Mouse (Mus musculus) brown adipose tissue, adult 24 weeks (tissue): ENCODE results near the gene Dchs2. TPM values are rescaled to one million over a fixed set of nuclear protein-coding genes. Genes with fewer than 3 reads are reported as not detected.

Experiments
- H3K27ac ChIP-seq: fragments of 200-500 bp; replicated peaks from 2 replicates; pipeline ENCODE4 v1.5.1; 2012; ENCODE audit warnings: low read depth, mild to moderate bottlenecking, low read length
- H3K4me1 ChIP-seq: fragments of 200-500 bp; 2 replicates; pipeline ENCODE4 v1.6.1; 2012; ENCODE audit warnings: low read length, mixed read lengths; ENCODE audit not compliant: control insufficient read depth, insufficient read depth, insufficient read length
- H3K4me3 ChIP-seq: fragments of 200-500 bp; 2 replicates; pipeline ENCODE4 v1.5.1; 2012; ENCODE audit warnings: low read depth, mild to moderate bottlenecking, low read length, moderate library complexity; ENCODE audit not compliant: insufficient read depth
- polyA plus RNA-seq: library from polyadenylated mRNA; stranded (reverse); fragments of >200 nt; gene quantifications from 2 replicates; pipeline ENCODE4 v1.2.4, GENCODE M21; 2012; ENCODE audit not compliant: missing spikeins, insufficient read depth, insufficient read length

Dchs2 gene
- polyA plus RNA-seq, 1 experiment, result 0.12 TPM

- H3K27ac ChIP-seq, result no peak overlapping the region; the same call in 1 of the 2 replicates
- no peak overlapping the region for H3K4me3 ChIP-seq
- peaks cover 4% of the 10 kb centered on the region; the same call in 1 of the 2 replicates for H3K4me1 ChIP-seq
These were observed 73.7 kb downstream of the Dchs2 start for GRCm38 (mm10) chr3:83201286-83201980.

GRCm38 (mm10) chr3:83205073-83205668 is 77.4 kb downstream of the Dchs2 start:
- H3K4me1 ChIP-seq, result peaks cover 4% of the 10 kb centered on the region; the same call in 1 of the 2 replicates
- H3K4me3 ChIP-seq, result no peak overlapping the region
- H3K27ac ChIP-seq, result no peak overlapping the region

- H3K27ac ChIP-seq, result no peak overlapping the region
- no peak overlapping the region for H3K4me3 ChIP-seq
- H3K4me1 ChIP-seq, result no peaks in the 10 kb centered on the region; the same call in 1 of the 2 replicates
These were observed 81.9 kb downstream of the Dchs2 start for GRCm38 (mm10) chr3:83209646-83210045.

DNA sequence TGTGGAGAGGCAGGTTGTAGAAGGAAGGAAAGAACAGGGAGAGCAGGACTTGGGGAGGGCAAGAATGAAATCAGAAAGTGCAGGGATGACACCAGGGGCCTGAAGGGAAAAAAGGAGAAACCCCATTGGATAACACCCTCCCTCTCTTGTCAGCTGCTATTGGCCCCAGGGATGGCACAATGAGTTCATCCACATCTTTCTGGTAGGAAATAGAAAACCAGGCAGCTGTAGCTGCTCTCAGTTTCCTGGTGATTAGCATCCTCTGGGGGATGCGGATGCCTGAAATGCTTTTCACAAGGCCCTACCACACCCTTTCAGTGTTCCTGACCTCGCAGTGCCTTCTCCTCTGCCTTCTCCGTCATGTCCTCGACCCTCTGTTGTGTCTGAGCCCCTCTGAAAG is 82.5 kb downstream of the Dchs2 start:
- H3K4me3 ChIP-seq, result no peak overlapping the region
- no peak overlapping the region; the same call in 1 of the 2 replicates for H3K27ac ChIP-seq

DNA sequence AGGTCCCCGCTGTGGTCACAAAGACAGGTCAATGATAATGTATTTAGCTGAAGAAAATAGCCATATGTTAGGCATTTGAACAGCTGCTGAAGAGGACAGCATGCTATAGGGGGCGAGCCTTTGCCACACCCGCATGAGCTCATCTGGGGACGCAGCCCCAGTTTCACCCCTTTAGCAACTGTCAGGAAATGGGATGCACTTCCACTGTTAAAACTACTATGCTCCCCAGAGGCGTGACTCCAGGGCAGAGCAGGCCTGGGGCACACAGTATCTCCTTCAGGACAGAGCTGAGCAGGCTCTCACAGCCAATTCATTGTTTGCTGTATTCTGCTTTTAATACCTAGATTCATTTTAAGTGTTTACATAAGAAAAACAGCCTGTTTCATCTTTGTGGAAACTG is 84.2 kb downstream of the Dchs2 start:
- no peaks in the 10 kb centered on the region; the same call in 1 of the 2 replicates for H3K4me1 ChIP-seq
- no peak overlapping the region for H3K27ac ChIP-seq
- no peak overlapping the region for H3K4me3 ChIP-seq

More for the DNA sequence above, 82.5 kb downstream of the Dchs2 start:
- H3K4me1 ChIP-seq, result no peaks in the 10 kb centered on the region; the same call in 1 of the 2 replicates

- no peaks in the 10 kb centered on the region; the same call in 1 of the 2 replicates for H3K4me1 ChIP-seq
- H3K27ac ChIP-seq, result no peak overlapping the region
- no peak overlapping the region for H3K4me3 ChIP-seq
These were observed 84.8 kb downstream of the Dchs2 start for GRCm38 (mm10) chr3:83212578-83212977.

GRCm38 (mm10) chr3:83218059-83218458 is 90.3 kb downstream of the Dchs2 start:
- Histone ChIP-seq H3K4me1 (no peaks in the 10 kb centered on the region; the same call in 1 of the 2 replicates), H3K27ac (no peak overlapping the region), H3K4me3 (no peak overlapping the region)

DNA sequence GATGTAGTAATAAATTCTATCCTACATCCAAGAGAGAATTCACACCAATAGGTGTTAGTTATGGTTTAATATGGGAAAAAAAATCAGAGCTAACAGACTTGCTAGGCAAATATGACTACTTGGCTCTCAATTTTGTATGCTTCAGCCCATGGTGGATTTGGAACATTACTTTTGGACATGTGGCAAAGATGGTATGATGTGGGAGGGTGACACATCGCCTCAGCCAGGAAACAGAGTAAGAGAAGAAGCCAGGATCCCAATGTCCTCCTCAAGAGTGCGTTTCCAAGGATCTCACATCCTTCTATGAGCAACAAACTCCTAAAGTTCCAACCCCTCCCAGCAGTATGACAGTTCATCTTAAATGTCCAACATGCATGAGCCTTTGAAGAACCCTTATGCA is 92.4 kb downstream of the Dchs2 start:
- no peak overlapping the region for H3K4me3 ChIP-seq
- H3K4me1 ChIP-seq, result no peaks in the 10 kb centered on the region
- no peak overlapping the region for H3K27ac ChIP-seq

- Histone ChIP-seq H3K27ac (no peak overlapping the region), H3K4me1 (no peaks in the 10 kb centered on the region), H3K4me3 (no peak overlapping the region)
These were observed 94.4 kb downstream of the Dchs2 start for GRCm38 (mm10) chr3:83222125-83222524.

DNA sequence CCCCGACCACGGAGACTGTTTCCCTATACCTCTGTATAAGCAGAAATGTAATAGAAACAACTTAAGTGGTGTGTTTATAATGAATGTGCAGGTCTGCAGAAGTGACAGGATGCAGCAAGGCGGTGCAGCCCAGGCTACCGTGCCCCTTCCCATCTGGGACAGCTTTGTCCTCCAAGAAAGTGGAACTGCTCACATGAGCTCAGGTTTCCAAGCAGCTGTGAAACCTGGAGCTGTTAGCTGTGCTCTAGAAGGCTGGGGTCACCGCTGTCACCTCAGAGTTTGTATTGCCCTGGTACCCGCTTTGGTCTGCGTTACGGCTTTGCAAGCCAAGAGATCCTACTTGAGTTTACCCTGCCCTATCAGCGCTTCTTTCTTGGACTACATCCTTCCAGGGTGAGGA is 100.6 kb downstream of the Dchs2 start:
- no peaks in the 10 kb centered on the region for H3K4me1 ChIP-seq
- no peak overlapping the region for H3K27ac ChIP-seq
- no peak overlapping the region for H3K4me3 ChIP-seq

GRCm38 (mm10) chr3:83230326-83230725 is 102.6 kb downstream of the Dchs2 start:
- no peak overlapping the region for H3K27ac ChIP-seq
- no peak overlapping the region for H3K4me3 ChIP-seq
- no peaks in the 10 kb centered on the region for H3K4me1 ChIP-seq

DNA sequence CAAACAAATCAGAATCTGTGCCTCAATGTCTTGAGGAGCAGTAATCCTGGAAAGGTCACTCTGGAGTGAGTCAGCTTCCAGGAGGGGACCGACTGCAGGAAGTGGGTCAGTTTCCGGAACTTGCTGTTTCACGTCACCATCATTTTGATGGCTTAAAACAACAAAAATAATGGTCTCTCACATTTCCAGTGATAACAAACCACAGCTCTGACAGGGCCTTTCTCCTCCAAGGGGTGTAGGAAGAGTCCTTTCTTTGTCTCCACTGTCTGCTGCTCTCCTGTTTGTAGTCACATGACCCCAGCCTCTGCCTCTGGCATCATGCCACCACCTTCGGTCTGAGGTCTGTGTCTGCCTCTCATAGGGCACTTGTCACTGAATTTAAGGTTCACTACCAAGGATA is 106.7 kb downstream of the Dchs2 start:
- Histone ChIP-seq H3K4me1 (no peaks in the 10 kb centered on the region), H3K27ac (no peak overlapping the region)

DNA sequence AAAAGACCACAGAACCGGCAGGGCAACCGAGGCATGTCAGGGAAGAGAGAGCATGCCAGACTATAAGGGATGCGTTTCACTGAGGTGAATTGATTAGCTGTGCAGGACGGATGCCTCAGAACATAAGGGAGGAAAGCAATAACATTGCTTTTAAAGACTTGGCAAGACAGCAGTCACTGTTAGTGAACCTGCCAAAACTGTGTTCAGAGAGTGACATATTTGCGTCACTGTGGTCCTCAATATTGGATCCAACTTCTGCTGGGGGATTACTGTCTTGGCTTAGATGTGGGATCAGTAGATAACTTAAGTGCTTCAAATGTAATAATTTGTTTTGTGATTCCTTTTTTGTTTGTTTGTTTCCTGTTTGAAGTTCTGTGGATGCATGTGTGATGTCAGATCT is 107.3 kb downstream of the Dchs2 start:
- Histone ChIP-seq H3K4me3 (no peak overlapping the region), H3K4me1 (no peaks in the 10 kb centered on the region), H3K27ac (no peak overlapping the region)

More for the DNA sequence above, 106.7 kb downstream of the Dchs2 start:
- no peak overlapping the region for H3K4me3 ChIP-seq

GRCm38 (mm10) chr3:83246536-83246935 is 118.8 kb downstream of the Dchs2 start:
- H3K4me3 ChIP-seq, result no peak overlapping the region
- H3K4me1 ChIP-seq, result no peaks in the 10 kb centered on the region
- no peak overlapping the region for H3K27ac ChIP-seq

DNA sequence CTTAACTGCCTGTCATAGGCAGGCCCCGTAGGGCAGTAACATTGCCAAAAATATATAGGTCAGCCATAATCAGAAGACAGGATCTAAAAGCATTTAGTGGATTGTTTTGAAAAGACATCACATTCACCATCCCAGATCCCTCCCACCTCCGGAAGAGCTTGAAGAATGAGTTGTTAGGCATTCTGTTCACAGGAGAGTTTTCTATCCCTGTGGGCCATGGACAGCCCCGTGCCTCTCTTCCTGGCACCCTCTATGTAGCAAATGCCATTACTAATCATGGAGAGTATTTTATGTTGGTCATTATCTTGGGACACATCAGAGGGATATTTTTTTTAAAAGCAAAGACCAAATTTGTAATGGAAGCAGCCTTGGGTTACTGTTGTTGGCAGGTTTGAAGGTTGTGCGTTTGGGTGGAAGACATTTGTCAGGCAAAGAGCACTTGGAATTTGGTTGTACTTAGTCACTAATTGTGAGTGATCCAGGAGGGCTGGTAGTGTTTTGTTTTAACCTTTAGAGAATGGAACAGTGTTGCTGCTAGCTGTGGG is 122.3 kb downstream of the Dchs2 start:
- H3K27ac ChIP-seq, result no peak overlapping the region
- H3K4me3 ChIP-seq, result no peak overlapping the region

GRCm38 (mm10) chr3:83251899-83252298 is 124.2 kb downstream of the Dchs2 start:
- H3K27ac ChIP-seq, result no peak overlapping the region

More for the DNA sequence above, 122.3 kb downstream of the Dchs2 start:
- no peaks in the 10 kb centered on the region for H3K4me1 ChIP-seq

More at GRCm38 (mm10) chr3:83251899-83252298, 124.2 kb downstream of the Dchs2 start:
- Histone ChIP-seq H3K4me1 (no peaks in the 10 kb centered on the region), H3K4me3 (no peak overlapping the region)
